Mouse (Mus musculus) liver, embryonic 11.5 days (tissue): ENCODE results near the gene Polr2l. TPM values are rescaled to one million over a fixed set of nuclear protein-coding genes. Genes with fewer than 3 reads are reported as not detected.

Experiments
- ATAC-seq: fragments of 200-750 bp; cut with Nextera tagmentation; replicated peaks from 2 replicates; pipeline ENCODE4 v1.8.0; 2017; ENCODE audit warnings: moderate number of reproducible peaks, mild to moderate bottlenecking, moderate TSS enrichment, moderate library complexity; ENCODE audit not compliant: low FRiP score
- DNase-seq: peaks from one replicate; pipeline ENCODE4 v3.0.0-alpha.2; 2017; ENCODE audit warnings: low spot score
- H3K27ac ChIP-seq: fragments of 300-500 bp; sonication (generic); 2 replicates; pipeline ENCODE4 v1.5.1; 2014; ENCODE audit warnings: mild to moderate bottlenecking, low read depth, low read length, control low read depth
- H3K27me3 ChIP-seq: fragments of 300-500 bp; sonication (generic); replicated peaks from 2 replicates; pipeline ENCODE4 v1.6.1; 2014; ENCODE audit warnings: low read length, mixed read lengths; ENCODE audit not compliant: control insufficient read depth, insufficient read depth
- H3K36me3 ChIP-seq: fragments of 300-500 bp; sonication (generic); 2 replicates; pipeline ENCODE4 v1.6.1; 2014; ENCODE audit warnings: mild to moderate bottlenecking, low read length, moderate library complexity, mixed read lengths; ENCODE audit not compliant: control insufficient read depth, insufficient read depth
- H3K4me1 ChIP-seq: fragments of 300-500 bp; sonication (generic); replicated peaks from 2 replicates; pipeline ENCODE4 v1.6.1; 2014; ENCODE audit warnings: low read length, mixed read lengths; ENCODE audit not compliant: control insufficient read depth, insufficient read depth
- H3K4me2 ChIP-seq: fragments of 300-500 bp; sonication (generic); 2 replicates; pipeline ENCODE4 v1.6.1; 2014; ENCODE audit warnings: mild to moderate bottlenecking, control low read depth, moderate library complexity
- H3K4me3 ChIP-seq: fragments of 300-500 bp; sonication (generic); 2 replicates; pipeline ENCODE4 v1.5.1; 2014; ENCODE audit warnings: low read depth, low read length, control low read depth
- H3K9ac ChIP-seq: fragments of 300-500 bp; sonication (generic); 2 replicates; pipeline ENCODE4 v1.6.1; 2014; ENCODE audit warnings: low read depth, low read length, control low read depth
- H3K9me3 ChIP-seq: fragments of 300-500 bp; sonication (generic); 2 replicates; pipeline ENCODE4 v1.6.1; 2016; ENCODE audit warnings: low read length, inconsistent platforms, mixed read lengths; ENCODE audit not compliant: control insufficient read depth
- WGBS: fragments of 180-500 bp; shearing (Covaris S2); extraction: QIAGEN DNeasy Blood & Tissue Kit; methylation state at CpG from one replicate; pipeline ENCODE4 v1.1.7; 2014; 5-methylcytosine and 5-hydroxymethylcytosine counted together
- polyA plus RNA-seq: library from polyadenylated mRNA; unstranded; fragments of >200 nt; fragmentation: Nextera tagmentation; extraction: Ambion mirVana; gene quantifications from 2 replicates; pipeline ENCODE4 v1.2.1, GENCODE M21; 2014

Polr2l gene
- polyA plus RNA-seq, 1 experiment from 2014 or later = 104 TPM

DNA sequence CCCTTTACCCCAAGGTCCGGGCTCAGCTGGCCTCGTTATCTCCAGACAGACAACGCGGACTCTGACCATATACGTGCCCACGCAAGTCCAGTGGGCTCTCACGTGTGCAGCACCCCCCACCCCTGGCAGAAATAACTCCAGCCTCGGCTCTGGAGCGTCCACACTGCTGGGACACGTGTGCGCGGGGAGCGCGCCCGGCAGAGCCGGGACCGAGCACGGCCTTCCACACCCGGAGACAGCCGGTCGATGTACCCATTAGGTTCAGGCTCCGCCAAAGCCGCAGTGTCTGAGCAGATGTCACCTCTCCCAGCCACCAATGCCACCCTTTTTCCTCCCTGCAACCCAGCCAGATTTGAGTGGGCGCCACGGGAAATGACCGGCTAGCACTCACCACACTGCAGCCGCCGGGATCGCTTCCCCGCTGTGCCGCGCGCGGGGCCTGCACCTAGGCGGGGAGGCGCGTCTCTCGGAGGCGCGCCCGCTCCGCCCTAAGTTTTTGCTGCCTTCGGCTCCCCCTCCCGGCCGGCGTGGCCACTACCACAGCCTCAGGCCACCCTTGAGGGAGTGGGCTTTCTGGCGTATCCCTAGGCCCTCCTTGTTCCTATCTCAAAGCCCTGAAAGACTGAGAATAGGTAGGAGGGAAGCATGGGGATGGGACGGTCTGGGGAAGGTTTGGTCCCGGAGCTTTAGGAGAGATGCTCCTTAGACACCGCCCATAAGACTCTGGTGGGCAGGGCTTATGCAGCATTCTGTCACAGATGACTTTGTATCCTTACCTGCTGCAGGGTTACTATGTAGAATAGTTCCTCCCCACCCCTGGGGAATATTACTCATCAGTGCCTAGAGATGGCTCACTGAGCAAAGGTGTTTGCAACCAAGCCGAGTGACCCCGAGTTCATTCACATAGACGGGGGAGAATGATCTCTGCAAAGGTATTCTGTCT is 37.5 kb downstream of the Polr2l start, which contains the start of gene Slc25a22:
TSS of gene Slc25a22 (minus strand) at position 715 of the 943 bp plus-strand sequence.
- Histone ChIP-seq H3K9me3 (no peaks in the 10 kb centered on the region), H3K36me3 (peaks cover 32% of the 10 kb centered on the region), H3K9ac (peak within 1 kb of the TSS; percentile 85), H3K27ac (peak within 1 kb of the TSS; percentile 68), H3K4me3 (peak within 1 kb of the TSS; percentile 76), H3K4me1 (peaks cover 39% of the 10 kb centered on the region), H3K4me2 (peak within 1 kb of the TSS; percentile 98), H3K27me3 (no peaks in the 10 kb centered on the region)
- ATAC-seq (peak; percentile 79), DNase-seq (peak; percentile 89)
- 6% methylated on average over 53 of the region's 53 CpGs for WGBS

DNA sequence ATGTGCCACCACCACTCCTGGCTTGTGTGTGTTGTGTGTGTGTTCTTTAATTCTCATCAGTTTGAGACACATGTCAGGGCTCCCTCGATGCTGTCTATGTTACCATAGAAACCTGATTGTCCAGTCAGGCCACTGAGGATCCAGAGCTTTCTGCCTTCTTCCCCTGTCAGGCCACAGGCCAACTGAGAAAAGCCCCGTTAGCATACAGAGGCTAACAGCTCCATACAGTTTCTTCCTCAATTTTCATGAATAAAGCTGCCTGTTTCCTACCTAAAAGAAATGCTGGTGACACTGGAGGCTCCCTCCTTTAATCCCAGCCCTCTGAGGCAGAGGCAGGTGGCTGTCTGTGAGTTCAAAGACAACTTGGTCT is 38.4 kb downstream of the Polr2l start:
- Histone ChIP-seq H3K4me2 (peak overlapping the region; percentile 98), H3K36me3 (peaks cover 34% of the 10 kb centered on the region), H3K4me1 (peaks cover 33% of the 10 kb centered on the region), H3K27ac (peak overlapping the region; percentile 68; the same call in 1 of the 2 replicates), H3K9ac (peak overlapping the region; percentile 85; the same call in 1 of the 2 replicates), H3K4me3 (peak overlapping the region; percentile 76), H3K27me3 (no peaks in the 10 kb centered on the region), H3K9me3 (no peaks in the 10 kb centered on the region)
- 43% methylated on average over 2 of the region's 2 CpGs for WGBS
- DNase-seq (no peak), ATAC-seq (no peak)

DNA sequence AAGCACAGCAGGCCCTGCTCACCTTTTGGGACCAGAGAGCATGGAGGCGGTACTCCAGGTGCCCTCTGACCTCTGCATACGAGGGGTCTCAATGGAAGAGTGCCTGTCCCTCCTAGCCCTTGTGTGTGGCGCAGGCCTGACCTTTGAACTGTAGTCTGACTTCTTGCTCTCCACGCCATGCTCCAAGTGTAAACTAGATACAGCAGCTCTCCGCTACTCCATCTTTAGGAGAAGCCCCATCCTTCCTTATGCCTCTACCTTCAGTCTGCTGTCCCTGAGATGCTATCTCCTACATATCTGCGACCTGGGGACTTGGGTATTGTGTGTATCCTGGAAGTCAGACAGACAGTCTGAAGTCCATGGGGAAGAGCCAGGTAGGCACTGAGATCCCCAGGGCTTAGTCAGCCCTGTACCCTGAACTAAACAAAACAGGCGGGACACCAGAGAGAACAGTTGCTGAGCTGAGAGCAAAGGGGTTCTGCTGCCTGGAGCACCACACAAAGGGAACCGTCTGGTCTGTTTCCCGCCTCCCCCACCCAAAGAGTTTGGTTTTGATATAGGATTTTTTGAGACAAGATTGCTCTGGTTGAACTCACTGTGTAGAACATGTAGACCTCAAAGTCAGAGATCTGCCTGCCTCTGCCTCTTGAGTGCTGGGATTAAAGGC is 38.9 kb downstream of the Polr2l start:
- Histone ChIP-seq H3K27ac (peak overlapping the region; percentile 35), H3K9me3 (no peaks in the 10 kb centered on the region), H3K4me3 (peak overlapping the region; percentile 52), H3K36me3 (peaks cover 30% of the 10 kb centered on the region), H3K27me3 (no peaks in the 10 kb centered on the region), H3K4me1 (peaks cover 31% of the 10 kb centered on the region), H3K4me2 (peak overlapping the region; percentile 98), H3K9ac (no peak overlapping the region)
- ATAC-seq (no peak), DNase-seq (no peak)
- 75% methylated on average over 9 of the region's 9 CpGs for WGBS

DNA sequence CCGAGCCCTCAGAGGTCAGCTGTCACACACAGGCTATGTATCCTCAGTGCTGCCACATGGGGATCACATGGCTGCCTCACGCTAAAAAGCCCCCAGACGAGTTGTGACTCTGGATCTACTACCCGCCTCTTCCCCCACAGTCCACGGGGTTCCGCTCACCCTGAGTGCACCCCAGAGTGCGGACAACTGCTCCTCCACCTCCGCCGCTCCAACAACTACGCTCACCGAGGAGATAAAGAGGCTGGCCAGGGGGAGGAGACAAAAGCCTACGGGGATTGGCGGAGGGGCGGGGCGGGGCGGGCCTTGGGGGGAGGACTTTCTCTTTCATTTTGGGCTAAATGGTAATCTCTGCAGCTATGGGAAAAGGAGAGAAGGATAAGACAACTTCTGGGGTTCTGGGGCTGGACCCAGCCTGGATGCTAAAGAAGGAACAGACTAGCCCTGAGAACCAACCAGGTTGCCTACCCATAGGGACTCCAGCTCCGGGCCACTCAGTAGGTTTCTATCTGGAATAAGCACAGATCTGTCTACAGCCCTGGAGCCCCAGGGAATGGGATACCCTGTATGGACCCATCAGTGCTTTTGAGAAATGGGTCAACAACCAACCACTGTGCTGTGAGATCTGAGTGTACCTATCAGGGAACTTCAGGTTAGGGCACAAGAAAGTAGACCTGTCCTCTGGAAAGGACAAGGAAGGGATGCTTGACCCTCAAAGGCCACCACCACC is 39.6 kb downstream of the Polr2l start:
- peak; percentile 75 for DNase-seq
- Histone ChIP-seq H3K36me3 (peaks cover 27% of the 10 kb centered on the region), H3K4me3 (peak overlapping the region; percentile 52), H3K4me2 (peak overlapping the region; percentile 98), H3K4me1 (peaks cover 31% of the 10 kb centered on the region), H3K27ac (peak overlapping the region; percentile 35), H3K9ac (peak overlapping the region; percentile 53; the same call in 1 of the 2 replicates), H3K27me3 (no peaks in the 10 kb centered on the region), H3K9me3 (no peaks in the 10 kb centered on the region)
- 4% methylated on average over 17 of the region's 17 CpGs for WGBS
- peak; percentile 64 for ATAC-seq

DNA sequence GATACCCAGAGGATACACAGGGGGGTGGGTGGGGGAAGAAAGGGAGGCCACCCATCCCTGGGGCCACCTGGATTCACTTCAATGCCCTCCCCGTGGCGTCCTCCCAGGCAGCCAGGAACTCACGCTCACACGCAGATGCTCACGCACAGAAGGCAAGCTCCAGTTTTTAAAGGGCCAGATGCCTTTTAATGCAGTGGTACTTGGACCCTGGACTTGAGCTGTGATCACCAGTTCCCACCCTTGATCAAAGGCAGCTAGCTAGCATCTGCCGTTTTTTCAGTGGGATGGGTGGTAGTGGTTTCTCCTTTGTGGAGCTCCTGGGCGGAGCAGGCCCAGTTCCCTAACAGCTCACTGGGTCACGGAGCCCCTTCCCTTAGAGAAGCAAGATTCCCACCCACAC is 40.5 kb downstream of the Polr2l start:
- H3K4me3 ChIP-seq = peak overlapping the region; percentile 52
- DNase-seq (no peak), ATAC-seq (no peak)
- WGBS = 35% methylated on average over 8 of the region's 8 CpGs
- peak overlapping the region; percentile 53; the same call in 1 of the 2 replicates for H3K9ac ChIP-seq
- H3K4me1 ChIP-seq = peaks cover 35% of the 10 kb centered on the region
- no peaks in the 10 kb centered on the region for H3K27me3 ChIP-seq
- no peaks in the 10 kb centered on the region for H3K9me3 ChIP-seq
- peak overlapping the region; percentile 98 for H3K4me2 ChIP-seq
- H3K27ac ChIP-seq = peak overlapping the region; percentile 32; the same call in 1 of the 2 replicates
- peaks cover 24% of the 10 kb centered on the region for H3K36me3 ChIP-seq

DNA sequence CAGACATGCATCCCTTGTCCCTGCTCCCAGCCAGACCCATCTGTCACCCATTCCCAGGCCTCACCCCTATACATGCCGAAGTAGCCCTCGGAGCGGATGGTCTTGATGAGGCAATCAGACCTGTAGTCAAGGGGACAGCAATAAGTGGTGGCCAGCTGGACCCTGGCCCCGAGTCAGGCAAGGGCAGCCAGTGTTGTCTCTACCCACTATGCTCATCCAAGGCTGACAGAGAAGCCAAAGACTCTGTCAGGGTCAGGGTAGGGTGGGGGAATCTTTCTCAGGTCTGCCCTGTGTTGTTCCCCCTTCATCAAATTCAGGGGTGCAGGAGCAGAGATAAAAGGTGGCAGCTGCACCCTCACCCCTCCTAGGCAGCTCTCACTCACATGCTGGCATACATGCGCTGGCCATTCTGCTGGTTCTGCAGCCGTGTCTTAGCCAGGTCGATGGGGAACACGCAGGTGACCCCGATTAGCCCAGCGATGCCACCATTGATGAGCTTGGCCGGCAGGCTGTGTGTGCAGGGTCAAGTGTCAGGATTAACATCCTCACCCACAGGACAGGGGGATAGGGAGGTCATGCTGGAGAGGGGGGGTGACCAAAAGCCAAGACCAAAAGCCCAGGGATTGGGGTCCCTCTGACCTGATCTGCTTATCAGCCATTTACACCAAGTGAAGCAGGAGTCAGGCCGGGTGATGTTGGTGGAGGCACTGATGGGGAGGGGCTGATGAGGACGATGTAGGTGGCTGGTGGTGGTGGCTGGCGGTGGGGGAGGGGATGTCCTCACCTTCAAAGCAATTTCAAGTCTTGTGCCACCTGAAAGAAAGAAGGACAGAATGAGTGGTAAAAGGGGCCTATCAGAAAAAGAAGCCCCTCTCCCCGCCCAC is 41.2 kb downstream of the Polr2l start:
- 79% methylated on average over 15 of the region's 15 CpGs for WGBS
- Histone ChIP-seq H3K36me3 (peaks cover 17% of the 10 kb centered on the region), H3K4me2 (peak overlapping the region; percentile 98), H3K4me1 (peaks cover 37% of the 10 kb centered on the region), H3K9me3 (no peaks in the 10 kb centered on the region), H3K9ac (no peak overlapping the region), H3K27ac (no peak overlapping the region), H3K4me3 (peak overlapping the region; percentile 52), H3K27me3 (no peaks in the 10 kb centered on the region)
- no peak for ATAC-seq
- no peak for DNase-seq

DNA sequence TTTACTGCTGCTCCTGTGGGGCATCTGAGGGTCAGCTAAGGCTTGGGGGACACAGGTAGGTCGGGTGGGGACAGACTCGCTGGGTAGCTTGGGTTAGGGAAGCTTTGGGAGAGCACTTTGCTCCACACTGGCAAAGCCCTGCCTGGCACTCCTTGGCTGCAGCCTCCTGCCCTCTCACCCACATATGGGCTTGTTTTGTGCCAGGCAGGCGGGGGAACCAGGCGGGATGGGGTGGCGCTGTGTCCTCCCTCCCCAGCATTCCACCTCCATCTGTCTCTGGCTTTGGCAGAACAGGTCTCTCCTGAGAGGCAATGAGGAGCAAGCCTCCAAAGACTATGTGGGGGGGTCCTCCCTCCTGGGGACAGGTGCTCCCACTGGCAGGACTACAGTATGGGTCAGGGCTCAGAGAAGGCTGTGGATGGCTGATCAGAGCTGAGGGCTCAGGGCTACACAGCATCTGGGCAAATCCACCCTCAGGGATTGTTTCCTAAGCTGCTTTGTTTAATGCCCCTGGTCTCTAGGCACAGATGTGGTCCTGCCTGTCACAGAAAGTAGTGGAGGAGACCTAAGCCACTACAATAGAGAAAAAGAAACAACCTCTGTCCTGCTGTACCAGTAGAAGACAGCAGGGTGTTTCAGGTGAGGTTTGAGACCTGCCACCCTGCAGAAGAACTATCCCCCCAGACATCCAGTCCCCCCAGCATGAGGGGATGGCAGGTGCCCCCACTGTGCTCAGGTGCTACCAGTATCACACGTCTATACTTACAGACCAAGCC is 42.0 kb downstream of the Polr2l start:
- ATAC-seq = no peak
- WGBS = 85% methylated on average over 6 of the region's 6 CpGs
- no peaks in the 10 kb centered on the region for H3K9me3 ChIP-seq
- no peak overlapping the region for H3K9ac ChIP-seq
- no peak overlapping the region for H3K27ac ChIP-seq
- no peak overlapping the region for H3K4me3 ChIP-seq
- DNase-seq = no peak
- H3K36me3 ChIP-seq = peaks cover 11% of the 10 kb centered on the region; the same call in 1 of the 2 replicates
- peaks cover 37% of the 10 kb centered on the region for H3K4me1 ChIP-seq
- H3K4me2 ChIP-seq = no peak overlapping the region
- no peaks in the 10 kb centered on the region for H3K27me3 ChIP-seq
